Mouse (Mus musculus): ENCODE measurements around the gene Sp2.

Sp2 gene

DNA sequence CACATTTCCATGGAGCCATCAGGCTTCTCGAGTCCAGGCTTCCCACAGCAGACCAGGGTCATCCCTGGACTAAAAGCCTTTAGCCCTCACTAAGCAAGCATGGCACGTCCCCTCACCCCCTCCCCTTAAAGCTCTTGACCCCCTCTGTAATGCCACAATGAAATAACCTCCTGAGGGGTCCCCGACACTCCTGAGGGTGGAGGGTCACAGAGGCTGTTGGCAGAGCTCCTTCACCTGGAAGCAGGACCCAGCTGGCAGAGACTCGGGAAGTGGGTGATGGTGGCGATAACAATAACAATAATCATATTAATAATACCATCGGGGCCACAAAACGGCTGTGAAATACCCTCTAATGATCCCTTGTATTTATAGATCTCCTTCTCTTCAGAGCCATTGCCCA is at the start of gene Sp2:
Sp2 (minus strand) TSS at position 101 of the 400 bp plus-strand sequence.
- DNase-seq (ENCODE audit: low spot score): no peak

DNA sequence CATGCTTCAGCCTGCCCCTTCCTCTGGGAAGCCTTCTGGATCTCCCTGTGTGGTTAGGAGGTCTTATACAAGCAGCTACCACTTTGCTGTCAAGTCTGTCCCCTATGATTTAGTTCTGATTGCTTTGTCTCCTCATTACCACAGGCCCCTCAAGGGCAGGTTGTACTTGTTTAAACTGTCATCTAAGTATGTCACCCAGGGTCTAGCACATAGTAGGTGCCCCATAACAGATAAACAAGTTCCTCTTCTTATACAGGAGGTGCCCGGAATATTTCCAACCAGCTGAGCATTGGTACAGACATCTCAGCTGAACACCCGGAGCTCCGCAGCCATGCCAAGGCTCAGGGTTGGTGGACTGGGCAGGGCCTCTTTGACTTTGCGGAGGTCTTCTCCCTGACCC is 49.7 kb upstream of the Sp2 start:
- DNase-seq (ENCODE audit: low spot score): no peak

DNA sequence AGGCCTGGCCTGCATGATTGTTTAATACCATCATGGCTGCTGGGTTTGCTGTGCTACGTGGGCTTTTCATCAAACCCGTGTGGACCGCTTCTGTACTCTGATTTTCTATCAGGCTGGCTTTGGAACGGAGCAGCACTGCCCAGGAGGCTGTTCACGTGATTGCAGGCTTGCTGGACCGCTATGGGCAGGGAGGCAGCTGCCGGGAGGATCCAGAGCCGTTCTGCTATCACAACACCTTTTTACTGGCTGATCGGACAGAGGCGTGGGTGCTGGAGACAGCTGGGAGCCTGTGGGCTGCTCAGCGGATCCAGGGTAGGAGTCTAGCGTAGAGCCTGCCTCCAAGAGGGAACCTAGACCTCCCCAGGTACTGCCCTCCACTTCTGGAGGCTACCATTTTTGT is 49.2 kb upstream of the Sp2 start:
- no peak for DNase-seq (ENCODE audit: low spot score)

DNA sequence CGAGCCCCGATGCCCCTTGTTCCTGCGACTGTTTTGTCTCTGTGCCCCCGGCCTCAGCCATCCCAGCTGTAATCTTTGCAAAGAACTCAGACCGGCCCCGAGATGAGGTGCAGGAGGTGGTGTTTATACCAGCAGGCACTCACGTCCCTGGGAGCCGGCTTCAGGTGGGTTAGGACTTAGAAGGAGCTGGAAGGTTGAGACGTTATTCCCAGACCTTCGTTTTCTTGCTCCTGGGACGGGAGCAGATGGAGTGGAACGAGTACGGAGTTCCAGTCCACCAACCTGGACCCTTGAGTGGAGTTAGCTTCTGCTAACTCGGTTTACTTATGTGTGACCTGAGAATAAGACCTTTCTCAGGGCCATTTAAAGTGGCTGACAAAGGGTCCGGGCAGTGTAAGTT is 47.7 kb upstream of the Sp2 start:
- no peak for DNase-seq (ENCODE audit: low spot score)

DNA sequence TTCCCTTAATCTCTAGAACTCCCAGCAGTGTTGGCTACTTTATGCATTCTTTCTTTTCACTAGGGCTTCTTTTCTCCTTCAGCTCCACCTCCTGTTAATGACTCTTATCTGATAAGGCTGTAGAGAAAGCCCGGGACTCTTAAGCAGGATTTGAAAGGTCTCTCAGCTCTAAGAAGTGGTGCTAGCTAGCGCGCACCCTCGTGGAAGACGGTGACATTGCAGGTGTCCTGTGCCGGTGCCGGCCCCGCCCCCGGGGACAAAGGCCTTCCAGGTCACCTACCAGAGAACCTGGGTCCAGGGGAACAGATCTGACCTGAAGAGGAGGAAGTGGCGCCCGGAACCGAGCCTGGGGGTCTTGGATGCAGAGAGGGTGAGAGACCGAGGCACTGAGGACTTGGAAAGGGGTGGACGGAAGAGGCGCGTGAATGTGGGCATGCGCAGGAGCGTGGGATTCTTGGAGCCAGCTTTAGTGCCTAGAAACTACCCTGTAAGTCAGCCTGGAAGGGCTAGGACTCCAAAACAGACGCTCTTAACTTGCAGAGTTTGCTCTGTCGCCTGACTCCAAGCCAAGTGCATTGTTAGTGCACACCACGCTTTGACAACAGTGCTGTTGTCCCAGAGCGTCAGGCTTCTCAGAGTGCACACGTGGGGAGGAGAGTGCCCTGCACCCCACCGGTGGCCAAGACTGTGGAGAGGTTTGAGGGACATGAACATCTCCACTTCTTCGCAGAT is 47.1 kb upstream of the Sp2 start, which contains the start of gene Scrn2:
Scrn2 (plus strand) TSS at position 253 of the 732 bp plus-strand sequence.
- peak; percentile 51 for DNase-seq (ENCODE audit: low spot score)

DNA sequence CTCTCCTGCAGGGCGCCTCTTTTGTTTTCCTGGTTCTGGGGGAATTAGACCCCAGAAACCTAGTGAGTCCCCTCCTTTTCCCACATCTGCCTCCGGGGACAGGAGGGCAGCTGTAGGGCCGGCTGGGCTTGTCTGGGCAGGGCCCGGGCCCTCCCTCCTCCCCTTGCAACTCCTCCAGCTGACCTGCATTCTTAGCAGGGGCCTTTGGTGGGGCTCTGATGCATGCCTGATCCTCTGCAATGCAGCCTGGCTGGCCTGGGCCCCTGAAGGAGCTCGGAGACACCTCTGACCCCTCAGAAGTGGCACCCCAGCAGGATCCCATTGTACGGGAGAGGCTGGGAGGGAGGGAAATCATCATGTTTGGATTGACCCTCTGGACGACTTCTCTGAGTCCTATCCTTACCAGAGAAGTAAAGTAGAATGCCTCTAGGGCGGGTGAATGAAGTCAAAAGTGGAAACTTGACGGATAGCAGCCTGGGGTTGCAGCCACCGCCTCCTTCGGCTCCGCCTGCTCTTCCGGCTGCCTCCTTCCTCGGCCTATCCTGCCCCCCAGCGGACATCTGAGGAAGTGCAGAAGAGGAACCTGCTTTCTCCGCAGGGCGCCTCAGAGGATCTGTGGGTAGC is 43.1 kb upstream of the Sp2 start:
- peak; percentile 64 for DNase-seq (ENCODE audit: low spot score)

DNA sequence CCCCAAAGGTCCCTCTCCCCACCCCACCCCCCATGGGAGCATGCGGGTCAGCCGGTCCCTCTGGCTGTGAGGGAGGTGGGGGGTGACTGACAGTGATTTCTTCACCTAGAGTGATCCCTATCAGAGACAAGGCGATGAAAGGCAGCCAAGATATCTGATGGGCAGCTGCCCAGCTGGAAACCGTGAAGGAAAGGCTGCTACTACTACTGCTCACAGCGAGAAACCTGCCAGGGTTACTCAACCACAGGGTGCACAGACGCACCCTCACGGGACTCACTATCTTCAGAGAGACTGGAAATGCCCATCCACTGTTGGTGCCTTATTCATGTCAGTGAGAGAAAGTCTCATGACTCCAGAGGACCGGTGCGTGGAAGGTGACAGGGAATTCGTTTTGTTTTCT is 42.2 kb upstream of the Sp2 start:
- DNase-seq (ENCODE audit: low spot score): no peak

DNA sequence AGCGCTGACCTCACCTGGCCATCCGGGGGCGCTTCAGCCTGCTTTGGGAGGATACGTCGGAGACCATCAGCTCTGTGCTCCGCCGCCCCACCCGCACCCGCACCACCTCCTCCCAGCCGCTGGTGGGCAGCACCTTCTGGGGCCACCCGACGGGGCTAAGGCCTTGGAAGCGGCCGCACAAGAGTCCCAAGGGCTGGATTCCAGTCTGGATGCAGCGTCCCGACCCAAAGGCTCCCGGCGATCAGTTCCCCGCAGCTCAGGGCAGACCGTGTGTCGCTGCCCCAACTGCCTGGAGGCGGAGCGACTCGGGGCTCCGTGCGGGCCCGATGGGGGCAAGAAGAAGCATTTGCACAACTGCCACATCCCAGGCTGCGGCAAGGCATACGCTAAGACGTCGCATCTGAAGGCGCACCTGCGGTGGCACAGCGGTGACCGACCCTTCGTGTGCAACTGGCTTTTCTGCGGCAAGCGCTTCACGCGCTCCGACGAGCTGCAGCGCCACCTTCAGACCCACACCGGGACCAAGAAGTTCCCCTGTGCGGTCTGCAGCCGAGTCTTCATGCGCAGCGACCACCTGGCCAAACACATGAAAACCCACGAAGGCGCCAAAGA is 39.2 kb upstream of the Sp2 start:
- DNase-seq (ENCODE audit: low spot score): no peak

DNA sequence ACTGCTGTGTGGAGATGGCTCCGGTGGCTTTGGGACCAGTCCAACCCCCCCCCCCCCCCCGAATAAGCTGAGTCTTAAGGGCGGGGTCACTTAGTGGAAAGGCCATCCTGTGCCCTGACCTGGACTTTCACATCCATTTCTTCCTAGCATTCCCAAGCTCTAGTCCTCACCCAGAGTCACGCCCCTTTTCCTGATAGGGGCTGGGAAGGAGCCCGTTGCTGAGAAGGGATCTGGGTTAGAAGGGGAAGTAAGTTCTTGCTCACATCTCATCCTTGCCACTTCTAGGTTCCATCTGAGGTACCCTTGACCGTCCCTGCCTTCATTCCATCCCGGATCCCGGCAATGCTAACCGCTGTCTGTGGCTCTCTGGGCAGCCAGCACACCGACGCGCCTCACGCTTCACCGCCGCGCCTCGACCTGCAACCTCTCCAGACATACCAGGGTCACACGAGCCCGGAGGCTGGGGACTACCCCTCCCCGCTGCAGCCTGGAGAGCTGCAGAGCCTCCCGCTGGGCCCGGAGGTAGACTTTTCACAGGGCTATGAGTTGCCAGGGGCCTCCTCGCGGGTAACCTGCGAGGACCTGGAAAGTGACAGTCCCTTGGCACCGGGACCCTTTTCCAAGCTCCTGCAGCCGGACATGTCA is 38.5 kb upstream of the Sp2 start:
- DNase-seq (ENCODE audit: low spot score): no peak

DNA sequence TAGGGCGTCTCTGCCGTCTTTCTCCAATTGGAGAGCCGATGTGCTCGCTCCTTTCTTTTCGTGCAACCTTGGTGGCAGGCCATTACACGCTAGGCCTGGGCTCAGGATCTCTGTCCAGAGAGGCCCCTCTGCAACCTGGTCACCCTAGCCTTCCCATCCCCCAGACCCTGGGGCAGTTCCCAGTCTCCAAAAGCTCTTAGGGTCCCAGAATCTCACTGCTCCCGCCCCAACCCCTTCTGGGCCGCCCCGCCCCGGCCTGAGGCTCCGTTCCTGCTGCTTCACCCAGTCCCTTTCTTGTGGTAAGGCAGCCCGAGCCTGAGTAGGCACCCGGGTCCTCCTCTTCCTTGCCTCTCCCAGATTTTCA is 36.6 kb upstream of the Sp2 start:
- DNase-seq (ENCODE audit: low spot score): no peak

DNA sequence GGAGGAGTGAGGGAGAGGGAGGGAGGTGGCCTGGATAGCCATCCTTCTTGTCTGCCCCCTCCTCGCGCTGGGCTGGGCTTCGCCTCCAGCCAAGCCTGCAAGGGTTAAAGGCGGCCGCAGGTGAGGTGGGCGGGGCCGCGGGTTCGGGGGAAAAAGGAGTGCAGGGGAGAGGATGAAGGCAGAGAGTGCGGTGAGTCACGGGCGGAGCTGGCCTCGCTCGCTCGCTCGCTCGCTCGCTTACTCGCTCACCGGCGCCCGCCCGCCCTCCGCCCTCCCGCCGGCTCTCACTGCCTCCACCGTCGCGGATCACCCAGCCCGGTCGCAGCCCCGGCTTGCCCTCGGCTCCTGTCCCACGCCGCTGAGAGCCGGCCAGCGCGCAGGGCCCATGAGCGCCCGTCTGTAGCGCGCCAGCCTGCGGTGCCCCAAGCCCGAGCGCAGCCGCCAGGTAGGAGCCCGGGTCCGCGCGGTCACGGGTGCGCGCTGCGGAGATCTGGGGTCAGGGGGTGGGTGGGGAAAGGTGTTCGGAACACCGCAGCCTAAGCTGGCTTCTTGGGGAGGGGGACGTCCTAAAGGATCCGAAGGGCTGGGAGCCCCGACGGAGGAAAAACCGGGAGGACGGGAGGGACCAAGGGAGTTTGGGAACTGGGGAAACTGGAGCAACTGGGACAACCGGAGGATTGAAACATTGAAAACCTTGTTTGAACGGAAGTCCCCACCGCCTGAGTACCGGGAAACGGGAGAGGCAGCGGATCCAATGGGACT is 36.0 kb upstream of the Sp2 start:
- no peak for DNase-seq (ENCODE audit: low spot score)

DNA sequence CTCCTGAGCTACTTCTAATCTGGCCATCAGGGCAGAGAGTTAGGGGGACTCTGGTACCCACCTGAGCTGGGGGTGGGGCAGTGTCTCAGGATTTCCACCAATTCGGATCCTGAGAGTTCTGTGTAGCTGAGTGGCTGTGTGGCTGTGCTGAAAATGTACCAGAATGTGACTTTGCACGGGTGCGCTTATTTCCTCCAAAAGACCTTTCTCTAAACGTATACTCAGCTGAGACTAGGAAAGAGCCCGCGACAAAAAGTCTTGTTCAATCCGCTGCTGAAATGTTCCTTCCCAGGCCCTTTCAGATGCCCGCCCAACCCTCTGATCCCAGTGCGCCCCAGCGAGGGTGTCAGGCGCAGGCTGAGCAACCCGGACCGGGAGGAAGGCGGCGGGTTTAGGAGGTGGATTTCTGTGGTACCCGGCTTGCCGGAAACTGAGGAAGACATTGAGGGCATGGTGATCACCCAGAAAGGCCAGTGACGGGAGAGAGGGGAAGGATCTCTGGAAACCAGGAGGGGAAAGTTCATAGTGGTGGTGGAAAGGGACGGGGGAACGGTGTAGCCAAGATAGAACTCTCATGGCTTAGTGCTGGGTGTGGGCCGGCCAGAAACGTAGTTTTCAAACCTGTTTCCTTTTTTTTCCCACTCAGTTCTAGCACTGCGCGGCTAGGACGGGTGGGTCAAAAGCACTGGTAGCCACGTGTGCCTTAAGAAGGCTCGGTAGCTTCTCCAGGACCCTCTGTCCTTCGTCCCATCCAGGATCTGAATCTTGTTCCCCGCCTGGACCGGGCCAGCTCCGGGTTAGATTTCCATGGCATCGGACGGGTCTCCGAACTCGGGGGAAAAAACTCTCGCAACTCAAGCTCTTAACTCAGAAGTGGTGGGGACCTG is 35.2 kb upstream of the Sp2 start:
- DNase-seq (ENCODE audit: low spot score): no peak

DNA sequence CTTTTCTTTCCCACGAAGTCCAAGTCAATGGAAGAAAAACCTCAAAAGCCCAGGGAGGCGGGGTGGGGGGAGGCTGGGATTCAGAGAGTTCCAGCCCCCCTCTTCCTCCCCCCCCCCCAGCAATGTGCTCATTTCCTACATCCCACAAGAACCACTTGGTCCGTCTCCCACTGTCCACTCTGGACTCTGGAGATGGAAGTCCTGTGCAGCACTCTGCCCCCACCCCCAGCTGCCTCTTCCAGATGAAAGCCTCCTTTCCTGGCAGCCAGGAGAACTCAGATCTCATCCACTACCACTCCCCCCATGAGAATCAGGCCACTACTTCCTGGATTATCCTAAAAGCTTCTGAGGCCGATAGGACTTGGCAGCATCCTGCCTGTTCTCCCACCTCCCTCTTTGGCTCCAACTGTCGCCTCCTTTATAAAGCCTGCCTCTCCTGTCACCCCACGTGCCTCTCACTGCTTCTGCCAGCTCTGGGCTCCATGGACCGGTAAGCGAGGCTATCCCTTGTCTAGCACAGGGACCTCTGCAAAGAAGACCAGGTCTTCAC is 30.4 kb upstream of the Sp2 start, which contains the start of gene Sp6:
Sp6 (plus strand) TSS at position 274 of the 550 bp plus-strand sequence.
- DNase-seq (ENCODE audit: low spot score): no peak

DNA sequence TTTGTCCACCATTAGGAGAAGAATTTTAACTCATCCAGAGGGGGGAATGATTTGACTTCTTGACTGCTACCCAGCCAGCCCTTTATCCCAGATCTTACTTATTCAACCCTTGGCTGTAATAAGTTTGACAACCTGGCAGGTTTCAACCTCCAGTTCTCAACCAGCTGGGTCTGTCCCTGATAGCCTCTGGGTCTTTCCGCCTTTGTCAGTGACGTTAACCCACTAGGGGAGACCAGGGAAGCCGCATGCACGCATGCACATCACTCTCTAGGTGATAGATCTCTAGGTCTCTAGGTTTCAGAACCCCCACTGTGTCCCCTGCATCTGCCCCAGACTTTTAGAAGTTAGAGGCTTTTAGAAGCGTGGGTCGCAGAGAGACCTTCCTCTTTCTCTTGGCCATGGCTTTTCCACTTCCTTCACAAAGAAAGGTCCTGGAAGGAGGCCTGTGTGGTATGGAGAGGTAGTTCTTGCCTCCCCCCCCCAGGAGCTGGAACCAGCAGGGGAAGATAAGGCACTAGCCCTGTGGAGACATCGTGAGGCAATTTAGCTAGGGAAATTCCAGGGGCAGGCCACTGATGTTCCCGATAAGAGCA is 26.5 kb upstream of the Sp2 start:
- DNase-seq (ENCODE audit: low spot score): no peak

DNA sequence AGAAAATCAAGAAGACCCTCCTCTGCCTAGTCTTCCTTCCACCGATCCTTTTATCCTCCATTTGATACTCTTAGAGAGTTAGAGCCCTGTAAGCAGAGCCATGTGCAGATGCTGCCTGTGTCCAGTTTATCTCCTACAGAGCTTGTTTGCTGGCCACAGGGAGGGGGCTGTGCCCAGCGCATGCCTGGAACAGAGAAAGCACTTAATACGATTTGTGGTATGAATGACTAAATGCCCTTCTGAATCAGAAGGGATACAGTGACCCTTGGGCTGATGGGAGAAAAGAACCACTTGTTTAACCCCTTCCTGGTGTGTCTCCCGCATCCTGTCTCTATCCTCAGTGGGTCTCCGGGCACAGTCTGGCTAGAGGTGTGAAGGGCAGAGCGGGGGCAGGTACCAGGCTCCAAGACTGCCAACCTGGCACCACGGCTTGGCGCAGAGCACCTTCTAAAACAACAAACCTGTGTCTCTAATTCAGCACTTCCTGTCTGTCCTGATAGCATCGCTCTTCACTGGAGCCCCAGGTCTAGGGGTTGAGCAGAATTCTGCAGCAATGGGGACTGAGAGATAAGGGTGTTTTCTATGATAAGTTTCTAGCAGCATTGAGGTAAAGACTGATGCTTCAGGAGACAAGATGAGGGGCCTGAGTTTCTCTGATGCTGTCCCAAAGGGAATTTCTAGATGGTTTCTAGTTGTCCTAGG is 24.5 kb upstream of the Sp2 start:
- no peak for DNase-seq (ENCODE audit: low spot score)

DNA sequence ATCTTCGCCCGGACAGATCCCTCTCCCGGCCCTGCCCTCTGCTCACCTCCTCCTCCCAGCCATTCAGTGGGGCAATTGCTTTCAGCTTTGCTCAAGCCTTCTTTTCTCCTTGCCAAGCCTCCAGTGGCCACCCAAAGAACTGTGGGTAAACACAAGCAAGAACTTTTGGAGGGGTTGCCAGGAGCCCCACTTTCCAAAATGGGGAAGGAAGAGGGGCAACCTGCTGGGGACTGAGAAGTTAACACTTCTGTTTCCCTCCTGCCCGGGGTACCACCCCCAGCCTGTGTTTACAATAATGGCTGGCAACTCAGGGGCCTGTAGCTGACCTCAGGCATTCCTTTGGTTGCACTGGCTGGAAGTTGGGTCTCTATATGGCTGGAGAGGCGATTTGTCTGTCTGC is 20.4 kb upstream of the Sp2 start:
- DNase-seq (ENCODE audit: low spot score): no peak

DNA sequence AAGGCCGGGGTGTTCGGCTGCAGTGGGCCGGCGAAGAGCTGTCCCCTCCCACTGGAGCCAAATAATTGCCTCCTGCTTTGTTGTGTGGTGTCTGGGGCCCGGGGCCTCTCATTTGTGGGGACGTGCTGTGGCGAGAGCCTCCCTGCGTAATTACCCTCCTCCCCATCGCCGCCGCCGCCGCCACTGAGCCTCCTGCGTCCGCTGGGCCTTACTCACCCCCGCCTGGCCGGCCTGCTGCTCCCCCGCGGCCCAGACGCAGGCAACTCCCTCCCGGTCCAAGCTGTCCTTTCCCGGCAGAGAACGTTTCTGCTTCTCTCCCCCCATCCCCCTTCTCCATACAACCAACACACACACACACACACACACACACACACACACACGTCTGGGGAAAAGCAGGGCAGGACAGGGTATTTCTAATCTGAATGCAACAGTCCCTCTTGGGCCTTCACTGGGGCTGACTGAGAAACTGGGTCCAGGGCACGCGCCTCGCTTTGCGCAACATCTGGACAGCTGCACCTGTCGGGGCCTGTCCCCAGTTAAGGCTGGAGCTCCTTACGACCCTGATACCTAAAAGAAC is 14.7 kb upstream of the Sp2 start:
- DNase-seq (ENCODE audit: low spot score): no peak

DNA sequence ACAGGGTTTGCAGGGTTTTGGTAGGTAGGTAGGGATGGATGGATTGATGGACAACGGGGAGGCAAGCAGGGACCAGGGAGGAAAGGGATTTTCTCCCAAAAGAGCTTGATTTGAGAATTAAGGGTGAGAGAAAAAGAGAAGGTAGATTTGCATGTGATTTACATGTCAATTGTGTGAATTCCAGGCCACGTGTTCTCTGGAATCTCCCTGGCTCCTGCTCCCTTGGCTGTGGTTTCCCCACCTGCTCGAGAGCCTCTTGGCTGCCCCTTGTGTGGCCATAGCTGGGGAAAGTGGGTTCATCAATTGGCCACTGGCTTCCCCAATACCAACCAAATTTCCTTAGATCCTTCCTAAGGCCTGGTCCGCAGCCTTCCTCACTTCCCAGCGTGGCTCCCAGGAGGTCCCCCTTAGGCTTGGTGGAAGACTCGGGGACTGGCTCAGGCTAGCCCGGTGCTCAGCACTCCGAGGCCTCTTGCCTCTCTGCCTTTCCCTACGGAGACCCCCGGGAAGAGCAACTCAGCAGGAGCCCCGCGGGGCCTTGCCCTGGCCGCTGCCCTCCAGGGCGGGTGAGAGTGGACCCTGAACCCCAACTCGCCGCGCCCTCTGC is 14.1 kb upstream of the Sp2 start:
- DNase-seq (ENCODE audit: low spot score): no peak
